Mouse (Mus musculus): ENCODE measurements around the gene Aqp11.

GRCm38 (mm10) chr7:97735021-97735420 lies 3.1 kb downstream of the Aqp11 start:
- TF ChIP-seq GATA1 (IDR thresholded peaks at IDR 0.05; ENCODE audit: borderline replicate concordance, low read length): no peak
- TF ChIP-seq CTCF (IDR thresholded peaks at IDR 0.05; ENCODE audit: low read depth, low read length): no peak
- no peak for TF ChIP-seq TAL1 (conservative IDR thresholded peaks at IDR 0.05; ENCODE audit: low read depth, low read length)
- no peak for TF ChIP-seq POLR2AphosphoS5 (IDR thresholded peaks at IDR 0.05; ENCODE audit: insufficient replicate concordance, low read depth, low read length)
- TF ChIP-seq GATA2 (IDR thresholded peaks at IDR 0.05; ENCODE audit: borderline replicate concordance, low read depth, low read length): no peak

Measured in G1E (cell line).